In the genomic region with DNA sequence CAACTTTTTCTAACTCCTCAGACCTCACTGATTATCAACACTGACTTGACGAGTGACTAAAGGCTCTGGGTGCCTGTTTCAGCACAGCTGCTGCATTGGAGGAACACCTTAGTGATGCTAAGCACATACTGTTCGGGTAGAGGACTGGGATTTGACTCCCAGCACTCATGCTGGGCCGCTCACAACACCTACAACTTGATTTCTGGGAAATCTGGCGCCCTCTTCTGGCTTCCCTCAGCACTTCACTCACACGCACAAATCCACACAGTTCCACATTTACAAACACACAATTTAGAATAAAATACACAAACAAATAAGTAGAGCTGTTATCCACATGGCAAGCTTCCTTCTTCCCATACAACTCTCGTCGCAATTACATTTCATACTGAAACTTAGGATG, we compare ENCODE assay signal across 13 mouse cellular contexts.
A peak's percentile ranks its signal among the peaks of the same experiment; 100 is the strongest.
DNase-seq lines count a peak whose midpoint lies in the region; ATAC-seq and TF ChIP-seq lines count a peak whose summit lies in the region.
"Had no signal": no experiment of that assay in that cellular context is flagged by ENCODE, and none has a peak within 500 bp of the region (broad histone marks: within the 10 kb centered on the region; RNA-seq: fewer than 3 reads in every experiment).

No protein-coding gene starts in this region.

- no peak for DNase-seq in layer of hippocampus, adult 2 months (ENCODE audit: low spot score in 2 of 2)
- no peak for DNase-seq in layer of hippocampus, postnatal 36 days
- DNase-seq in thymus, postnatal 14 days = peak; percentile 14
- no peak for DNase-seq in thymus, postnatal 0 days (ENCODE audit: low spot score)
- peak; percentile 6 for DNase-seq in c-Kit-negative CD71-positive TER-119-positive erythroid progenitor cells, embryonic 14.5 days (ENCODE audit: low read depth, low spot score)
- no peak for DNase-seq in forebrain, embryonic 14.5 days (ENCODE audit: low spot score)
- no peak for DNase-seq in kidney, postnatal 25 days
- DNase-seq in gastrocnemius, postnatal 36 days = no peak
- DNase-seq: kidney, postnatal 4 days; left cerebral cortex, postnatal 4 days had no signal

- peak; percentile 63 for TF ChIP-seq CTCF in layer of hippocampus, adult 2 months (conservative IDR thresholded peaks at IDR 0.05)

- no peaks in the 10 kb centered on the region for H3K36me3 ChIP-seq in forebrain, embryonic 14.5 days (ENCODE audit: control insufficient read depth, insufficient read depth, low read length)
- H3K36me3 ChIP-seq: heart, embryonic 15.5 days; hindbrain, embryonic 15.5 days had no signal

- H3K9me3 ChIP-seq in forebrain, embryonic 14.5 days (replicated peaks; ENCODE audit: control insufficient read depth, low read length) = no peaks in the 10 kb centered on the region
- H3K9me3 ChIP-seq: heart, embryonic 15.5 days; hindbrain, embryonic 15.5 days had no signal

- no peak overlapping the region for H3K9ac ChIP-seq in forebrain, embryonic 14.5 days (ENCODE audit: low read length)
- H3K9ac ChIP-seq: heart, embryonic 15.5 days; hindbrain, embryonic 15.5 days had no signal

- ATAC-seq in forebrain, embryonic 14.5 days = no peak

- no peak overlapping the region for H3K4me3 ChIP-seq in layer of hippocampus, adult 2 months
- H3K4me3 ChIP-seq in forebrain, embryonic 14.5 days (ENCODE audit: low read depth, low read length) = no peak overlapping the region
- H3K4me3 ChIP-seq: heart, embryonic 15.5 days; hindbrain, embryonic 15.5 days had no signal

- no peaks in the 10 kb centered on the region for H3K4me1 ChIP-seq in forebrain, embryonic 14.5 days (ENCODE audit: control insufficient read depth, insufficient read depth, low read length)
- H3K4me1 ChIP-seq: hindbrain, embryonic 15.5 days had no signal

- H3K4me2 ChIP-seq in forebrain, embryonic 14.5 days (ENCODE audit: low read length) = no peak overlapping the region
- H3K4me2 ChIP-seq: heart, embryonic 15.5 days; hindbrain, embryonic 15.5 days had no signal

- H3K27me3 ChIP-seq in forebrain, embryonic 14.5 days (replicated peaks; ENCODE audit: control insufficient read depth, insufficient read depth, low read length) = no peaks in the 10 kb centered on the region
- H3K27me3 ChIP-seq: heart, embryonic 15.5 days; hindbrain, embryonic 15.5 days had no signal

- intact Hi-C loops in gastrocnemius, postnatal 36 days (cut with DNase I) = no loop called here

- WGBS in forebrain, embryonic 14.5 days = 85% methylated on average over 7 of the region's 7 CpGs

- H3K27ac ChIP-seq in layer of hippocampus, adult 2 months = no peak overlapping the region
- H3K27ac ChIP-seq in forebrain, embryonic 14.5 days (ENCODE audit: low read depth, low read length) = no peak overlapping the region
- H3K27ac ChIP-seq: heart, embryonic 15.5 days; hindbrain, embryonic 15.5 days; macrophage had no signal

Comparison
In these comparisons a context has a peak if more than half of its experiments do, and no peak if none do; other contexts are left out.
1. DNase-seq: peak in thymus, postnatal 14 days (single experiment) and c-Kit-negative CD71-positive TER-119-positive erythroid progenitor cells, embryonic 14.5 days (single experiment); none in layer of hippocampus, adult 2 months (0 of 2), layer of hippocampus, postnatal 36 days (0 of 2), thymus, postnatal 0 days (single experiment), forebrain, embryonic 14.5 days (single experiment), kidney, postnatal 25 days (0 of 2) and gastrocnemius, postnatal 36 days (0 of 2).